Mouse (Mus musculus) 416B (cell line): Measurements from ENCODE around the gene Vps50.
"Not testable (repeated sequence)": the region's sequence is repeated elsewhere in the genome, so short reads cannot be mapped to it uniquely, and the experiment has no call there.

Experiments used
- DNase-seq: peaks from one replicate; pipeline ENCODE4 v3.0.0; 2011; ENCODE audit warnings: low read depth

Gene Vps50

DNA sequence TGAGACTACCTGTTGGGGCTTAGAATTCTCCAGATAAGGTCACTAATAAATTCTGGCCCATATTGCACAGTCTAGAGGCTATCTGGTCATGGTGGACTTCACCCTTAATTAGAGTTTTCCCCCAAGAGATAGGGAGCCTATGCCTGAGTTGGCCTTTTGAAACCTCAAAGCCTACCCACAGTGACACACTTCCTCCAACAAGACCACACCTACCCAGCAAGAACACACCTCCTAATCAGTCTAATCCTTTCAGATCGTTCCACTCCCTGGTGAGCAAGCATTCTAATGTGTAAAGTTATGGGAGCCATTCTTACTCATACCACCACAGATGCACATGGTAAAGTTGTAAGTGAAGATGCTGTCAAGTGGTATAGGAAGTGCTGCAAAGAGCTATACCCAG, 37.9 kb downstream of the Vps50 start:
- DNase-seq: peak; percentile 77

DNA sequence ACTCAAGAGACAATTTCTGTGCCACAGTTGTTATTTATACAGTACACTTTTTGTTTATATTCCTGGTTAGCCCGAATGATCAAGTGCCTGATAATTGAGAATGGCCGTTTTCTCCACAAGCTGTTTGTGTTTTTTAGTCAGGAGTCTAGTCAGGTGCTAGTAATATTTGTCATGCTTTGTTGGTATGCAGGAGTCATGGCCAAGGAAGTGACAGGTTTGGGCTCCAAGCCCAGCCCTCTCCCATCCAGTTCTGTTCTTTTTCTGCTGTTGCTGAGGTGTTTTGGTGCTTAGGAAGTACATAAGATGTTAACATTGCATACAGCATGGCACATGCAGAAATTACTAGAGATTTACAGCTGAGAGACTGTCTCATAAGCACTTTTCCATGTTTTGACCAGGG, 41.3 kb downstream of the Vps50 start:
- no peak for DNase-seq

DNA sequence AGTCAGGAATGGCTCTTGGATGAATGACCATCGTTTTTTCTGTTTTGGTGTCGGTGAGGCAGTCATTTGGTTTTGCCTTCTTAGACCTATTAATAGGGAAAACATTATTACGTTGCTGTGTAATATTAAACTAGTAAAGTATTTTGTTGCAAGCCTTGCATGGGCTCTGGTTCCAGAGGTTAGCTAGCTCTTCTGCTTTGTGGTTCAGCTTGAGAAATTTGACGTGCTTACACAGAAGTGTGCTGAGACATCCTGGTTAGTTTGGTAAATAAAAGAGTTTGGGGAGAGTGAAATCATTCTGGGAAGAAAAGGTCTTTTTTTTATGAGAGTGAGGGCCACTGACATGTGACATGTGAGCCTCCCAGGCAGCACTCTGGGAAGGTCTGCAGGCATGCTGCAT, 45.7 kb downstream of the Vps50 start:
- no peak for DNase-seq

DNA sequence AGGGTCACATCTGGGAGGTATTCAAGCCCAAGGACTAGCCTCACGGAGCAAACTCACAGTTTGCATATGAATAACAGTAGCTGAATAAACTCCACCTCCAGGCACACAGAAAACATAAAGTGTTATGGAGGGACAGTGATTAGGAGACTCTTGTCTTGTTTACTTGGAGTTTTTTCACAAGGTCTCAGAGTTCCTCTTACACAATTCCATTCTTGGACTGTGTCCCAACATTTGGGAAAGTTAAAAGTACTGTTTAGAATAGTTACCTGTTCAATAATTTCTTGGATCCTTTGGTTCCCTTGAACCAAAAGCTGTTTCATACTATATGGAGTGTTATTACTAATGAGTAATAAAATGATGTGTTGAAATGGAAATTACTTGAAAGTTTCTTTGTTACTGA, 46.8 kb downstream of the Vps50 start:
- no peak for DNase-seq

DNA sequence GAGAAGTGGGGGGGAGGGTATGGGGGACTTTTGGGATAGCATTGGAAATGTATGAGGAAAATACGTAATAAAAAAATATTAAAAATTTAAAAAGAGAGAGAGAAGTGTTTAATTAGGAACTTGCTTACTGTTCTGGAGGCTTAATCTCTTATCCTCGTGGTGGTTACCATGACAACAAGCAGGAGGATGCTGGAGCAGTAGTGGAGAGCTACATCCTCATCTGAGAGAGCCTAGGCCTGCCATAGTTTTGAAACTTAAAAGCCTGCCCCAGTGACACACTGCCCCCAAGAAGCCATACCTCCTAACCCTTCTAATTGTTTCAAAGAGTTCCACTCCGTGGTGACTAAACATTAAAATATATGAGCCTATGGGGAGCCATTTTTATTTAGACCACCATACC, 50.8 kb downstream of the Vps50 start:
- DNase-seq: no peak

DNA sequence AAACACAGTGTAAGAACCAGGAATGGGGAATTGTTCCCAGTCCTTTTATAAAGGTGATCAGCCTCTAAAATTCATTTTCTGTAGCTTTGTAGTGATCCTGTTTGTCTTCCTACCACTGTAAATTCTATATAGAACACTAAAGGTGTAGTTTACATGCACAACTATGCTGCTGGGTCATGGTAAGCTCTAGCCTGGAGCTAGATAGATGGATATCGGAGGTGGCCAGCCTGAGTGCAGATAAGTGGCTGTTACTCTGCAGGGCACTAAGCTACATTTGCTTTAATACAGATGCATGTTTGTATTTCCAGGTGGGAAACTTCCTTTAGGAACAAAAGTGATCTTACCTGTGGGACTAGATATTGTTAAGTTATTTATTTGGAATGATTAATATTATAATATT, 51.8 kb downstream of the Vps50 start:
- DNase-seq: no peak

DNA sequence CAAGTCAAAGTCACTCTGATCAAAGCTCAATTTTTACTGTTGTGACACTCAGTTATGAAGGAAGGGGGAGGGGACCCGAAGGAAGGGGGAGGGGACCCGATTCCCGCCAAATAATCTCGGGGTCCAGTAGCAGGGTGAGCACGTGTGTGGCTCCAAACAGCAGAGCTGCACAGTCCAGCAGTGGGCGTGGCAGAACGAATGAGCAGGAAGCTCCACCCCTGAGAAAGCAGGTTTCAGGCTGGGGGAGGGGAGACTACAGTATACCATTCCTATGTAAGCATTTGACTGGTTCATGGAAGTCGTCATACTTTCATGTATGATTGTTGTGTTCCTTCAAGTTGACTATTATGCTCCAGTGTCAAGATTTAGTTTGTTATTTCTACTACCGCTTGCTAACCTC, 54.5 kb downstream of the Vps50 start:
- DNase-seq: not testable (repeated sequence)

DNA sequence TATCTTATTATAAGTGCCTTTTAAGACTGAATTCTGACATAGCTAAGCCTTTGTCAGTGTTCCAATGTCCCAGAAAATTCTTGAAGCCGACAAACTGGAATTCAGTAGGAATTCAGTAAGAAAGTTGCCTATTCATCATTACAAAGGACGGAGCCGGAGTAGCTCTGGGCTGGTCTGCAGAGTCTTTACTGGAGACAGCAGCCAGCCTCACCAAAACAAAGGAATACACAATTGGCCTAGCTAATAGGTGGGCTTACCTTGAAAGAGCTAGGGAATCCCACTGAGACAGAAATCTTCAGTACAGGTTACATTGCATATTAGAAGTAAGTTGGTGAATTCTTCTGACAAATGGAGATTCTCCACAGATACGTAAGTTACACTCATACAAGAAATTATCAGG, 59.0 kb downstream of the Vps50 start:
- no peak for DNase-seq

DNA sequence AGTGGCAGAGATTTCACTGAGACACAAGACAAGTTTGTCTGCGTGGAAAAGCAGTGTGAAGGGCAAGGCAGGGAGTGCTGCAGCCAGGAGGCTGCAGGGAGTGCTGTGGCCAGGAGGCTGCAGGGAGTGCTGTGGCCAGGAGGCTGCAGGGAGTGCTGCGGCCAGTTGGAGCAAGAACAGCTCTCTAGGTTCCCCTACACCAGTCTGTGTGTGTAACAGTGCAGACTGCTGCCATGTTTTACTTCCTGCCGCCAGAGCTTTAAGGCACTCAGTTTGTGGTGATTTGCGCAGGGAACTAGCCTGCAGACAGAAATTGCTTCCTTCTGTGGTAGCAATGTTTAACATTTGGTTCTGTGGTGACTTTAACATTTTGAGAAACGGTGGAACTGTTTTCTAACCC, 61.8 kb downstream of the Vps50 start:
- DNase-seq: peak; percentile 44

DNA sequence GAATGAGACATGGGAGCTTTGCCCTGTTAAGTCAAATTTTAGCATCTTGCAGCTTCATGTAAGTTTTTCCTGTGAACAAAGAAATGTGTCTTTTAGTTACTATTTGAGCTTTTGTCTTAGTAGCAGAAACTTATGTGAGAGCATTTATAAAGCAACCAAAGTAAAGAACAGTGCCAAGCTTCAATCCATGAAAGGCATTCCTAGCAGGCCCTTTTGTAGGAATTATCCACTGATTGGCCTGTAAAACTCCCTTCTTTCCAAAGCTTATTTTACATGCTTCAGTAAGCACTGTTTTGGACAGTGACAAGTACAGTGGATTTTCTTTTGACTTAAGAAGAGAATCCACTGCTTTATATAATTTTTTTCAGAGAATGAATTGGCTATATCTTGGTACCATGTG, 64.1 kb downstream of the Vps50 start:
- DNase-seq: no peak

DNA sequence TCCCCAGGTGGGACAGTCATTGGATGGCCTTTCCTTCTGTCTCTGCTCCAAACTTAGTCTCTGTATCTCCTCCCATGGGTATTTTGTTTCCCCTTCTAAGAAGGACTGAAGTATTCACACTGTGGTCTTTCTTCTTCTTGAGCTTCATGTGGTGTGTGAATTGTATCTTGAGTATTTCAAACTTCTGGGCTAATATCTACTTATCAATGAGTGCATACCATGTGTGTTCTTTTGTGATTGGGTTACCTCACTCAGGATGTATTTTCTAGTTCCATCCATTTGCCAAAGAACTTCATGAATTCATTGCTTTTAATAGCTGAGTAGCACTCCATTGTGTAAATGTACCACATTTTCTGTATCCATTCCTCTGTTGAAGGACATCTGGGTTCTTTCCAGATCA, 65.9 kb downstream of the Vps50 start:
- not testable (repeated sequence) for DNase-seq

DNA sequence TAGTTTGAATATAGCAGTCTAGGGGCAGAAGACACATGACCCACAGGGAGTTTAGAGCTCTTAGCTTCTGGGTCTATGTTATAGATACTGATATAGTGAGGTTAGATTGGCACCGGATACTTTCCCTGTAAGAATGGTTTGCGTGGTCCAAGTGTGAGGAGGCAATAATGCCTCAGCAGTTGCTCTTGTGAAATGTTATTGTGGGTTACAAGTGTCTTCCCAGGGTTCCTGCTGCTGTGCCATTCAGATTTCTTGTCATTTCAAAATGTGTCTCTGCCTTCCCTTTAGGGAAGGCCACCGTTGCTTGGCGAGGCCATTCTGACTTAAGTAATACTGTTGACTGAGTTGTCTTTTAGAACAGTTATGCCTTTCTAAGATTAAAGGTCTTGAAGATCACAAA, 66.8 kb downstream of the Vps50 start:
- peak; percentile 44 for DNase-seq

DNA sequence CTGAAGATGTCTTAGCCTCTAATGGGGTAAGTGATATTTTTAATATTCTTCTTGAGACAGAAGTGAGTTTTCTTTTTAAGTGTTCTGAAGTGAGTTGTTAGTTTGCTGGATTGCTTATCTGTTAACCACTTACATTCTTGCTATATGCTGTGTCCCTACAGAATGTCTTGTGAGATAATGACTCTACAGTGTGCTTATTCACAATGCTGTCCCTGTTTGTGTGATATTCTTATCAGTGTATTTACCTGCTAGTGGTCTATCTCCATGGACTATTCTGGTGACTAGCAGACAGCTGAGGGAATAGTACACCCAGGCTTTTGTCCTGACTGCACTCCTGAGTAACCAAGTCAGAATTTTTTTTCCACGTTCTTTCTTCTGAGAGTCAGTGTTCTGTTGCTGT, 67.5 kb downstream of the Vps50 start:
- DNase-seq: no peak

DNA sequence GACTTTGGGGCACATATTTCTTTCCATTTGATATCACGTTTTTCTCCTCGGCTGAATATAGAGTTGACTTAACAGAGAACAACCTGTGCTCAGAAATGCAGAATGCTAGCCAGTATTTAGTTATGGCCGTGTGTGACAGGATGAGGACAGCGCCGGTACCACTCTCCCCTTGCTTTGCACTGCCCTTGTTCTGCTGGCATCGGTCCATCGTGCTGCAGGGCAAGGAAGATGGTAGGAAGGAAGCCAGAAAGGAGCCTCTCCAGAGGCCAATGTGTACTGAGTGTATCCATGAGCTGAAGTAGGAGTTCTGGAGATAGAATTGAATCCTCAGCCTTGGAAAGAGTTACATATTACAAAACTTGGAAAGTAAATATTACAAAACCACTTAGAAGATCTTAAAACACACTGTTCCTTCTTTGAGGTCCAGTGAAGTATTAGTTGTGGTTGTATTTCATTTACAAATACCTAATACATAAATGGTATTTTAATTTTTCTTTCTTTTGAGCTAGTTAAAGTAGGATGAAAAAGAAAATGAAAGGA, 69.0 kb downstream of the Vps50 start:
- DNase-seq: no peak

DNA sequence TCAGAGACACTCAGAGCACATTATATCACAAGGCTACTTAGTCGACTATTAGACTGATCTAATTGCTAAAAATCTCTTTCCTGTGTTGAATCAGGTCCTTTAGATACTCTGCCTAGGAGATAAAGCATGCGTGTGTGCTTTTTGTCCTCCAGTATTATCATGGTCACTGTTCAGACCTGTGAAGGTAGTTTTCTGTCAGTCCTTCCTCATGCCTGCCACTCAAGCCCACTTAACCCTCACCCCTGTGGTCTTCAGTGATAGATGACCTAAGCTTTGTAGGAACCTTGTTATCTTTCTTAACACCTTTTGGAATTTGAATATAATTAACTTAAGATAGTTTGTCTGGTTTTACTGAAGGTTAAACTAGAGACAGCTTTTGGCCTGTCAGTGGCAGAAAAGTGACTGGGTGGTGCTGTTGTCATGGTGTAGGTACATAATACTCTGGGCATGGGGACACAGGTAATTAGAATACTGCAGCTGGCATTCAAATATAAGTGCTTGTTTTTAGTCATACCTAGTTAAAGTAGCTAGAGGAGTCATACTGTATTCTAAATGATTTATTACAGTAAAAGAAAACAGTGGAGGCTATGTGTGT, 74.1 kb downstream of the Vps50 start:
- DNase-seq: no peak

DNA sequence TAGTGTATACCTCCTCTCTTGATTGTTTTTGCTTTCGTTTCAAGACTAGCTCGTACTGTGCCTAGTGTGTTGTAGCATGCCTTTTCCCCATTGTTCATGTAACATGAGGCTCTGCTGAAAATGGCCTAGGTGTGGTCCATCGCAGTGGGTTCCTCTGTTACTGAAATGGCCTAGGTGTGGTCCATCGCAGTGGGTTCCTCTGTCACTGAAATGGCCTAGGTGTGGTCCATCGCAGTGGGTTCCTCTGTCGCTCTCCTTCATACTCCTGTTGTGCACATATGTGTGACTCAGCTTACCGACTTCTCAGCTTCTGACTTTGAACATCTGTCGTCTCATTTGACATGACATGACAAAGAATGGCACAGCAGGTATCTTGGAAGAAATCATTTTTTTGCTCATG, 75.6 kb downstream of the Vps50 start:
- no peak for DNase-seq

DNA sequence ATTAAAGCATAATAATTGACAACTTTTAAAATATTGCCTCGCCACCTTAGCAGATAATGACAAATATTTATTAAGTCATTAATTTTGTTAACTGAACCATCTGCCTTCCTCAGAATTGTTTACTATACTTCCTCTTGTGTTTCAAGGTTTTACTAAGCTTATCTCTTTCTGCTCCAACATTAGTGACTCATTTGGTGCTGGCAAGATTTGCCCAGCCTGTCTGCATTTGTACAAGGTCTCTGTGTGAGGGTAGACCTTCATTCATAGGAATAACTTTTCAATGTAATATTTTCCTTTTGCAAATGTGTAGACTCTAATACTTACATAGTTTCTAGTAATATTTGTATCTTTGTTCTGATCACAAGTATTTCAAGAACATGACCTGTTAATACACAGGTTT, 87.2 kb downstream of the Vps50 start:
- peak; percentile 8 for DNase-seq

DNA sequence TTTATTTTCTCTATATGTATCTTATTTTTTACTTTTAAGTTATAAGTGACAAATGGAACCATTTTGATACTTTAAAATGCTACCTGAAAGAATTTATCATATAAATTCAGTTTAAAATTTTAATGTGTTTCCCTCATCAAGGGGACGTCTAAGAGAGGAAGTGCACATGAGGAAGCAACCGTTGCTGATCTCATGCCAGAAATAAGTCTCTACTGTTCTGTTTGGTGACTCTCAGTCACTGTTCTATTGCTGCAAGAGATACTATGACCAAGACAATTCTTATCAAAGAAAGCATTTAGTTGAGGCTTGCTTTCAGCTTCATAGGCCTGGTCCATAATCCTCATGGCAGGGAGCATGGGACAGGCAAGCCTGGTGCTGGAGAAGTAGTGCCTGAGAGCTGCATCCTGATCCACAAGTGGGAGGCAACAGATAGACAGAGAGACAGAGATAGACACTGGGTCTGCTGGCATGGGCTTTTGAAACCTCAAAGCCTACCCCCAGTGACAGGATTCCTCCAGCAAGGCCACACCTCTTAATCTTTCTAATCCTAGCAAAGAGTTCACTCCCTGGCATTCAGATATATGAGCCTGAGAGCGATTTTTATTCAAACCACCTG, 92.2 kb downstream of the Vps50 start:
- peak; percentile 16 for DNase-seq

DNA sequence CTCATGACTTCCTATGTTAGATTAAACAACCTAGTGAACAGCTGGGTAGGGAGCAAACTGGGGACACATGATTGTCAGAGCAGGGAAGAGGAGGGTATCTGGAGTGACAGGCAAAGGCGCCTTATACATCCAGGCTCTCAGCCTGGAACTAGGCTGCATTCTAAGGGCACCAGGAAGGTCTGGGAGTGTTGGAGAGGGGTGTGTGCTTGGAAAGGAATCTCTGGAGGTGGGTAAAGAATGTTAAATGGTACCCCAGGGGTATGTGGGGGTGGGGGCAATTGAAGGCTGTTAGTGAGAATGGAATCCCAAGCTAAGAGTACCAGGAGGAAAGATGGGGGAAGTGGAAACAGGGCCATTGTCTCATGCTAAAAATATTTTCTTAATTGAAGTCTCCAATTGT, 96.1 kb downstream of the Vps50 start:
- DNase-seq: no peak

DNA sequence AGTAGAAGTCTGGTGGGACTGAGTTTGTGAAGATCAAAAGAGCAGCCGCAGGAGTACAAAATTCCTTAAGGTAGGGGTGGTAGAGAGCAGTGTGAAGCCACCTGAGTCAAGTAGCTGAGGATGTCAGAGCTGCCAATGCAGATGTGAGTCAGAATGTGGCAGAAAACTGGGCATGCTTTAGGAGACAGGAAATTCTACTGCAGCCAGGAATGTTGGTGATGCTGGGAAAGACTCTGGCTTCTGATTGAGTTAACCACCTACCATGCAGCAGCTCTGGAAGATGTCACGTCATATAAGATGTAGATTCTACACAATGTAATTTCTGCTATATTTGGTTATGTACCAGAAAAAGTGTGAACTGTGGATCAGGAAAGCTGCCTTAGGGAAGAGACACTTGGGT, 114.6 kb downstream of the Vps50 start:
- DNase-seq: no peak

DNA sequence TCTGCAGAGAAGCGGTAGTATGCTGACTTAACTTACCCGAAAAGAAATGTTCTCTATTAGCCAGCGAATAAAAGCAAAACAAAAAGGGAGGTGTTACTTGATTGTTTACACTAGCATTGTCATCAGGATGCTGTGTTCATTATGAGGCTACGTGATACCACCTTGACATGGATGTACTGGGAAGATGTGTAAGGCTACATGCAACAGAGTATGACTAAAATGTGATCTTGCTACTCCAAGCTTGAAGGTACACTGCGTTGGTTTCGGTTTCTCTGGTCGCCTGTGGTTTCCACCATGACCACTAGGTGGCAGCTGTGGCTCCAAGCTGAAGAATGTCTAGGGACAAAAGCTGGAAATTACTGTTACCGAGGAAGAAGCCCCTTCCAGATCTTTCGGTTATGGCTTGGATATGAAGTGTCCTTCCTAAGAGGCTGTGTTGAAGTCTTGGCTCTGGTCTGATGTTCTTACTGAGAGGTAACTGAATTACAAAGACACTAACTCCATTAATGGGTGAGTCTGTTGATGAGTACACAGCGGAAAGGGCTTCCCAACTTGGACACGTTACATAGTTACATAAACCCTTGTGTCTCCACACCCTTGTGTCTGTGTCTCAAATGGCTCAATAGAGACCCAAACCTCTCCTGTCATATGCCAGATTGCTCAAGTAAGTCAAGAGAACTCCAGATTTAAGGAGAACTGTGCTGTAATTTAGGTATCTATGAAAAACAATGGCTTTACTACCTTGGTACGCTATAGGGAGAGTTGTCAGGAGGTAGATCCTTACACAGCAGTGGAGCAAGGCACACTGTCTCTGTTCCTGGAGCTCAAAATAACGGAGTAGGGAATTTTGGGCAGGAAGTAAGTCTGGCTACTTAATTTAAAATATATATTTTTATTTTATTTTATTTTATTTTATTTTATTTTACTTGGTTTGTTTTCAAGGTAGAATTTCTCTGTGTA, 122.5 kb downstream of the Vps50 start:
- peak; percentile 61 for DNase-seq
